Mouse (Mus musculus) gastrocnemius, adult 18-20 months (tissue): ENCODE data around the gene Lpar3. TPM values are rescaled to one million over a fixed set of nuclear protein-coding genes. Genes with fewer than 3 reads are reported as not detected.

Experiments used
- DNase-seq: peaks from one replicate; pipeline ENCODE4 v3.0.0; 2021; ENCODE audit warnings: low spot score
- long read RNA-seq, 2 experiments: library from polyadenylated mRNA; stranded (forward); transcript quantifications; one replicate each; pipeline ENCODE4 v2.0.0; 2021
- total RNA-seq, 2 experiments: library from RNA; stranded (reverse); gene quantifications; 2 replicates each; pipeline ENCODE4 v1.2.3; 2021

Gene Lpar3
- under 1 TPM in 1 of 2 experiments, not detected in 1; 0.28 TPM for total RNA-seq
- long read RNA-seq, experiment 1, result 0 reads
- long read RNA-seq, experiment 2, result 0 reads

DNA sequence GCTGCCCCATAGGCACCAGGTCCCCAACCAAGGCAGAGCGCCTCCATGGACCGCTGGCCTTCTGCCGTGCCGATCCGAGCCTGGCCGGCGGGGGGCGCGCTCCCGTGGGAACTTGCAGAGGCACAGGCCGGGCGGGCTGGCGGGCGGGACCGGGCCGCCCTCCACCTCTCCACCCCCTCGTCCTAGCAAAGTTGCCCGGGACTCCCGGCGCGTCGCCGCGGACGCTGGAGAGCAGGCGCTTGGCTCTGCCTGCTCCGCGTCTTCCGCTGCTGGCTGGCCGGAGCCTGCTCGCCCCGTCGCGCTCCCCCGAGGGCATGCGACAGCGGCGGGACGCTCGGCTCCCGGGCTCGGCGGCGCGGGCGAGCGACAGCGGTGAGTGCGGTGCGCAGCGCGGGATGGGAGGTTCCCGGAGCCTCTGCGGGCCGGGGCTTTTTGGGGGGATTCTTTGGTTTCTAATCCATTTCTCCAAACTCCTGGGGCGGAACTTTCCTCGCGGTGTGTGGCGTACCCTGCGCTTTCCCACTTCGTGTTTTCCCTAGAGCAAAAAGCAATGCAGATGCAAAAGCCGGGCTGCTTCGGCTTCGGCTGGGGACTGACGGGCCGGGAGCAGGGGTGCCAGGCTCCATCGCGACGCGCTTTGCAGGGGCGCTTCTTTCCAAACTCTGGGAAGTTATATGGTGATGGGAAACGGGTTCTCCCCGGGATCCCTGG, at the start of gene Lpar3:
Gene Lpar3 (plus strand): TSS at position 188 of the 711 bp plus-strand sequence.
- DNase-seq, result peak; percentile 9

DNA sequence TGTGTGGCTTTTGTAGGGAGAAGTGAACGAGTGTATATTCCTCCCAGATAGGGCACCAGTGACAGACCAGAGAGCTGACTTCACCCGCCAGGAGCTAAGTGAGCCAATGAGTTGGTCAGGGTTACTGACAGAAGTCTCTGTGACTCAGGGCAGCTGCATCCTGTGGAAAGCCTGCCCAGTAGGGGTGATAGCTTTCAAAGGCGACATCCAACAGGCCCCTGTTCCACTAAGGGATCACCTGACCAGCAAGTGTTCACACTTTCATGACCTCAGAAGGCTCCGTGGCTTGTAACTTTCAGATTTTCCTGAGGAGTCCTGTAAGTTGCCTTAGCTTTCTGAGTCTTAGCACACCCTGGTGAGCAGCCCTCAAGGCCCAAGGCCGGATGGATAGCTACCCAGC, 47.7 kb upstream of the Lpar3 start:
- no peak for DNase-seq

DNA sequence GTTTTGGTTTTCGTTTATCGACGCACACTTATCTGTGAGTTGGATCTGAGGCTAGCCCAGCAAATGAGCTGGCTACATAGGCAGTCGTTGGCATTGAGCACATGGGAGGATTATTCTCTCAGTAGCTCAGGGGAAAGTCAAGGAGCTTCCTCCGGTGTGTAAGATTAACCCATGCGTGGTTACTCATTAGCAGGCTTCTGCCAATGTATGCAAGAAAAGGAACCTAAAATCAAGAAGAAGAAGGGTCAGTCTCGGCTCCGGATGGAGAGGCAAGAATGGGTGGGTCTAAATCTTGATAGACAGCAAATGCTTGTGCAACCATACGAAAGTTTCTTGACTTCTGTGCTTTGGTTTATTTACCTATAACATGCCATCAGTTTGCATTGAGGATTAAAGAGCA, 46.5 kb upstream of the Lpar3 start:
- no peak for DNase-seq

DNA sequence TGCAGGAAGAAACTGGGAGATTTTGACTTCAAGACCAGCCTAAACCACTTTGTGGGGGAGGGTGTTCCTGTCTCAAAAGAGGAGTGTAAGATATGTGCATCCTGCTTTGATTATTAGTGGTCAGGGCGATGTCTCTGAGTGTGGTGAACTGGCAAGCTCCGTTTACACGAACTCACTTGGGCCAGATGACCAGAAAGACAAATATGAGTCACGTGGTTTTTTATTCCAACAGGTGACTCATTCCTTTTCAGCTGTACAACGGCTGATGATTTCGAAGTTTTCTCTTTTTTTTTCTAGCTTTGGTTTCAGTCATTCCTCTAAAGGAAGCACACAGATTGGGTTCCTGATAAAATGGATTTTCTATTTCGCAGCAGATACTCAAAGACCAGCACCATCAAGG, 43.5 kb upstream of the Lpar3 start:
- DNase-seq, result no peak

DNA sequence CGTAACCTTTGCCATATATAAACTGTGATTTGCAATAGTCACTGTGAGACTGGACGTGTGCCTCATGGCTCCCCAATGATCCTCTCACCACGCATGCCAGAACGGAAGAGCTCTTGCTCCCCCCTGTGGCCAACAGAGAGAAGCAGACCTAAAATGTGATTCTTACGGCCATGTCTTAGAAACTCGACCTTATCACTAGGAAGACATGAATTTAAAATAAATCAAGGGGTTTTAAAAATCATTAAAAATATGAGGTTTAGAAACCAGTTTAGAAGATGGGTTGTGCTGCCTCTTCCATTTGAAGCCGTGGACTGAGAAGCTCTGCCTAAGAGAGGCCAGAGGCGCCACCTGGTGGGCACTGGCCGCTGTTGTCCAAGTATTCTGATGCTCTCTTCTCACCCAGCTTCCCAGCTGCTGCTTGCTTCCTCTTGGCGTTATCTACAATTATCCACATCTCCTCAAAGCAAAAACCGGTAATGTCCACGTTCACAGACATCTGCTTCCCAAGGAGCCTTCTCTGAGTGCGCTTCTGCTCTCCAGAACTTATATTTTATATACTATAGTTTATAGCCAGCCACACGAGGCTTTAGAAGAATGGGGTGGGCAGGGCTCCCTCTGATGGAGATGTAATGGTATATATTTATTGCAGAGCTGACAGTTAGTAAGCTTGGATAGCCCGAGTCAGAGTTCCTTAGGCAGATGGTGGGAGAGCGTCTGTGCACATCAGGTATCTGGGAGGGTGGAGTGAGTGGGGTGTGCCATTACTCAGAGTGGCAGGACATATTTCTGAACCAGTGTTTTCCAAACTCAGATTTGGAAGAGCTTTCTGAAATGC, 42.8 kb upstream of the Lpar3 start:
- peak; percentile 68 for DNase-seq

DNA sequence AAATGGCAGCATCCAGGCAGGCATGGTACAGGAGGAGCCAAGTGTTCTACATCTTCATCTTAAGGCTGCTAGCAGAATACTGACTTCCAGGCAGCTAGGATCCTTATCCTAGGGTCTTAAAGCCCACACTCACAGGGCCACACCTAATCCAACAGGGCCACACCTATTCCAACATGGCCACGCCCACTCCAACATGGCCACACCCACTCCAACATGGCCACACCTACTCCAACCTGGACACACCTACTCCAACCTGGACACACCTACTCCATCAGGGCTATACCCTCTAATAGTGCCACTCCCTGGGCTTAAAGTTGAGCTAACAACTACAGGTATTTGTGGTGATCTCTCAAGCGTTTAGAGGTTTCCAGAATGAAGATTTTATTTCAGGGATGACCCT, 40.4 kb upstream of the Lpar3 start:
- no peak for DNase-seq

DNA sequence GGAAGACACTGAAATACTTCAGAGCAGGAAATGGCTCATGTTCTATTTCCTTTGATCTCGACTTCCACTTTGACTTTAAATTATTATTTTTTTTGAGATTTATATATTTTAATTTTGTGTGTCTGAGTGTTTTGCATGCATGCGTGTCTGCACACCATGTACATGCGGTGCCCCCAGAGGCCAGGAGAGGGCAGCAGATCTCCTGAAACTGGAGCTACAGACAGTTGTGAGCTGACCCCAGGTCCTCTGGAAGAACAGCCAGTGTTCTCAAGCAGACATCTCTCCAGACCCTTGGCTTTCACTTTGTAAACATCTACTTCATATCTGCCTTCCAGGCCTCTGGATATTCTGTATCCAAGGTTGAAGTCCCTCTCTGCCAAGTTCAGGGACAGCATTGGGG, 39.8 kb upstream of the Lpar3 start:
- peak; percentile 21 for DNase-seq

DNA sequence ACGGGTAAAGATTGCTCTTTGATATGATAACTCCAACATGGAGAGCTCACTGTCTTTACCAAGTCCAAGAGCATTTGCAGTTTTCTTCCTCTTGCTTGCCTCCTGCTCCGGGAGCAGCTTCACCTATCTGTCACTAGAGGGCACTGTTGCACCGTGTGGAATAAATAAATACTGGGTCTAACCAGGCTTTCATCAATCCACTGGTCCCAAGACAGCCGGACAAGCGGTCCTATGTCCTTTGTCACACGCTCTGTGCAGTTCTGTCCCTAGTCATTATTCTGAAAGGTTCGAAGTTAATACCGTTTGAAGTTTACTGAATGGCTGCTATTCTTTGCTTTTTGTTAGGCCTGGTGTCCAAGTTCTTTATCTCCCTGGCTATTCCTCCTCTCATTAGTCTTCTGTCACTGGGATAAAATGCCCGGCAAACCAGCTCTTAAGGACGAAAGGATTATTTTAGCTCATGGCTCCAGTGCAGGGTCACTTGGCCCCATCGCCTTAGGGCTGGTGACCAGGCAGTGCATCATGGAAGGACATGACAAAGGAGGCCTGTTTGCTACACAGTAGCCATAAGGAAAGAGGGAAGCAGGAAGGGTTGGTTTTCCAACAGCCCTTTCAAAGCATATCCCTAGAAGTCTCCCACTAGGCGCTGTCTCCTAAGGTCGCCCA, 35.6 kb upstream of the Lpar3 start:
- DNase-seq, result peak; percentile 52

DNA sequence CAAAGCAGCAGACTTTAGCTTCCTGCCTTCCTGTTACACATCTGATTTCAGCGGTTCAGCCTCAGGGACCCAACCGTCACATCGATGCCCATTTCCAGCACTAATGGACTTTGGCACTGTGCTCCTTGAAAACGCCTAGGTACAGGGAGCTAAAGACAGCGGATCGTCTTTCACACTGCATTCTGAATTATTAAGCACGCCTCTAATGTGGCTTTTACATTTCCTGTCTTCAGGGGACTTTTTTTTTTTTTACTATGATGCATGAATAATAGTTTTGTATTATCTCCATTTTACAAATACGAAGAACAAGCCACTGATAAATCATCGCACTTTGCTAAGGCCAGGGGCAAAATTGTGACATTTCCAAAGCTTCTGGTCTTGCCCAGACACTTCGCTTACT, 34.7 kb upstream of the Lpar3 start:
- no peak for DNase-seq

DNA sequence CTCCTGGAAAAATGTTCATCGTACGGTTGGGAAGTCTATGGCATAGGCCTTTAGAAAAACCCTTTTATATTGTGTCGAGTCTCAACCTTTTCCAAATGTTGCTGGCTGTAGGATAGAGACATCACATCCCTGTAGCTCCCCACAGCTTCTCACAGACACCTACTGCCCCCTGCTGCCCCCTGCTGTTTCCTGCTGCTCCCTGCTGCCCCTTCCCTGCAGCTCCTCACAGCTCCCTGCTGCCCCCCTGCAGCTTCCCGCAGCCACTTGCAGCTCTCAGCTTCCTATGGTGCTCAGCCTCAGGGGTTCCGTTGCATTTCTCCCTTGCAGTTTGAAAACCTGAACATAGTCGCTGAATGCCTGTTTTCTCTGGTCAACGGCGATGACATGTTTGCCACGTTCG, 30.8 kb upstream of the Lpar3 start:
- no peak for DNase-seq

DNA sequence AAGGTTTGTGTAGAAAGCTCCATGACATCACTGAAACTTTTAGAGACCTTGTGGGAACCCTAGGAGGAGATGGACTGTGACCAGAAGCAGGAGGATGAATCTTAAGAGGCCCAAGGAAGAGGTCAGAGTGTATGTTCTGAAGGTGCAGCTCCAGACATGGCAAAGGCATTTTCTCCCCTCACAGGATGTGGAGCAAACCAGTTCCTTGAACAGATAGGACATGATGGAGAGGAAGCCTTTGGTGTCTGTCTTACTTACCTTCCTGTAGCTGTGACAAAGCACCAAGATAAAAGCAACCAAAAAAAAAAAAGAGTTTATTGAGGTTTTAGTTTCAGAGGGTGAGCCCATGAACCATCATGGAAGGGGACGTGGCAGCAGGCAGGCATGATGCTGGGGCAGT, 28.3 kb upstream of the Lpar3 start:
- no peak for DNase-seq

DNA sequence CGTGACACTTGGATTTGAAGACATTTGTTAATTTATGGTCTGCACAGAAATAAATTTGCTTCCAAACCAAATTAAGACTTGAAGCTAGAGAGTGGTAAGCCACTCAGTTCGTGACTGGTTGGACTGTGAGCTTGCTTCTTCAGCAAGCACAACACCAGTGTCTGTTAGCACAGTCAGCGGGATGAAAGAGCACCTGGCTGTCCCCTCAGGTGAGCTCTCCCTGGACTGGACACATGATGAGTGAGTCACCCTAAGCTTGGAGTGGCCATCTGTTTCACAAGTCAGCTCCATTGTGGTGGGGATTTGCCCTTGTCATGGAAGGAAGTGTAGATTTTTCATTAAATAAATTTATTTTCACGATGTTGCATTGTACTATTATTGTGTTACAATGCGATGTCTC, 25.6 kb upstream of the Lpar3 start:
- no peak for DNase-seq

DNA sequence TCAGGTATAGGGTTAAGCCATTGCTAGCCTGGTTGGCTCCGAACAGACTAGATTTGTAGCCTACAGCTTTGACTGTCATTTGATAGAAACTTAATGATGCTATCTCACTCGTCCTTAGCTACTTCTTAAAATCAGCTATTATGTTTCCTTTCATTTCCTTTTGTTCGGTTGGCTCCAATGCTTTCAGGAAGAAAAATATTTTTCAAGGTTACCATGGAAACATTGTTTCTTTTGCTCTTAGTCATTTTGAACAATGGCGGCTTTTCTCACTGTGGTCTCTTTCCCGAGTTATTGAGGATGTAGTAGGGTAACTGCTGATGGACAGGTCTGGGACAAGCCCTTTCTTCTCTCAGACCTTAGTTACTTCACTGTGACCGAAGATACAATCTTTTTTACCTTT, 24.5 kb upstream of the Lpar3 start:
- DNase-seq, result no peak

DNA sequence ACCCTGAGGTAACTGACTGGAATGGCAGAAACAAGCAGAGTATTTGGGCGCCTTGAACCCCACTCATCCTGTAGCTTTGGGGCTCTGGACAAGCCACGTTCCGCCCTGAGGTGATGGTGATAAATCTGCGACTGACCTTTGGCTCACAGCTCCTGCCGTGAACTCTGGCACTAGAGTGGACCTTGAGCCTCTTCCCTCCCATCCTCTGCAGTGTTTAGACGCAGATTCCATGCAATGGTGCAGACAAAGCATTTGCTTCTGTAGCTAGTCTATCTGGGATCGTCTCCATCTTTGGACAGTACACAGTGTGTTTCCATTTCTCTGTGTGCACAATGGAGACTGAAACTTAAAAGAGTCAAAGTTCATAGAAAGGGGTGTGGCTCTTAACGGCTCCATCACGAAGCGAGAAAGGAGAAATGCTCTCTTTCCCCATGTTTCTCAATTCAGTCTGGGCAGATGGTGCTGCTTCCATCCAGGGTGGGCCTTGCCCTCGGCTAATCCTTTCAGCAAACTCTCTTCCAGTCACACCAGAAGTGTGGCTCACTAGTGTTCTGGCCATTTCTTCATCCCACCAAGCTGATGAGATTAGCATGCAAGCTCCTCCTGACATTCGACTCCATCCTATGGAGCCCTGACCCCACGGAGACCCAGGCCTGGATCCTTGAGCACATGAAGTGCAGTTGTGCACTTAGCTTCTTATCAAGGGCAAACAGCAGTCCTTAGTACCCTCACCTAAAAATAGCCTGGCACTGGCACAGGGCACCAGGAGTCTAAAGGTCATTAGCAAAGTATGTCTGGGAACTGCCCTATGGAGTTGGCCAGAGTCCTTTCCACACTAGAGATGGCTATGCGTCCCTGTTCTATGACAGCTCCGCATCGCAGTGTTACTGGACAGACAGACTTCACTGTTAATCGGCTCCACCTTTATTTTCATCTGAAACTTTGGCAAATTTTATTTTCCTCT, 23.7 kb upstream of the Lpar3 start:
- no peak for DNase-seq

DNA sequence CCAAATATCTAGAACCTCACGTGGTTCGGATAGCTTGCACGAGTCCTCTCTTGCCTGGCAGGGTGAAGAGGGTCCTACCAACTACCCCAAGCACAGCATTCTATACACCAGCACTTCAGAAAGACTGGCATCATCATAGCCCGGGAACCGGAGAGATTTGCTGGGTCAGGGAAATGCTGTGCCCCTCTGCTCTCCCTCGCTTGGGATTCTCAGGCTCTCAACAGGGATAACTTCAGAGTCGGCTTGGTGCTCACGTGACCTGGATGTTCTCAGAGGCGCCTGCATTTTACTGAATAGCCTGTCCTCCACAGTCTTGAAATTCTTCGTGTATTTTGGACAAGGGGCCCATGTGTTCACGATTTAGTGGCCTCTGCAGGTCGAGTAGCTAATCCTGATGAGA, 23.0 kb upstream of the Lpar3 start:
- DNase-seq, result no peak

DNA sequence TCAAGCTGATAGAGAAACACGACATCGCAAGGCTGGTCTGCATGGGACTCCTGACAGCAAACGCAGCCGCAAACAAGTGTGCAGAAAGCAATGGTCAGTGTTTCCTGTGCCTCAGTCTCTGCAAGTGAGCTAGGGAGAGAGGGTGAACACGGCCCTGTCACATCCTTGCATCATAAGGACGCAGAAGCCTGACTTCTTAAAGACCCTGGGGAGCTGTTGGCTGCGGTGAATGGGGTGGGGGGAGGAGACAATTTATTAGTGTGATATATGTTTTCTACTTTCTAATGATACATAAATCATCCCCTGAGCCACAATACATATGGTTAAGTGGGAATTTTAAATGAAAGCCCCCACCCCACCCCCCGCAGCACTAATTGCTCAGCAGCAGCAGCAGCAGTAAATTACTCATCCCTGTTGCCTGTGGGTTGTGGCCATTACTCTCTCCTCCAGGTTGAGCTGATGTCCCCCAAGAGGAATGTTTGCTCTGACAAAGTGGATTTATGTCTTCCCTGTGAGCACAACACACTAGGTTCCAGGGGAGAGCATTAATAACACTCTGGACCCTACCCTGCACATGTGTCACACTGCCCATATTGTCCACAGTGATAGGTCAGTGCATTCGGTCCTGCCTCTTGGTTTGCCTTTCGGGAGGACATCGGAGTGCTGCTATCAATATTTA, 21.8 kb upstream of the Lpar3 start:
- no peak for DNase-seq

DNA sequence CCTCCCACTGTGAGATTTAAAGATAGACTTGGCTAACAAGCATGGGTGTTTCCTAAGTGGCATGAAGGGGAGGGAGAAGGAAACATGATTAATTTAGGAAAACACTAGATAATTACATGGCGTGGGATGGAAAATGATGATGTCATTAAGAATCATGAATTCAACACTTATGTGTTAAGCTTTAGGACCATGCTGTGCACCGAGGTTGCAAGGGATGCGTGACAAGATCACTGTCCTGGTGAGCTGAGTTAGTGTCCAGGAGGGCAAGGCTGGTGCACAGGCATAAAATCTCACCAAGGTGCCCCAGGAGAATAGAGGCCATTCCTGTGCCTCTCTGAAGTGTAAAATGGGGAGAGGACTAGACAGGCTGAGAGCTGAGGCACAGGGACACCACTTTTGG, 21.3 kb upstream of the Lpar3 start:
- DNase-seq, result no peak

DNA sequence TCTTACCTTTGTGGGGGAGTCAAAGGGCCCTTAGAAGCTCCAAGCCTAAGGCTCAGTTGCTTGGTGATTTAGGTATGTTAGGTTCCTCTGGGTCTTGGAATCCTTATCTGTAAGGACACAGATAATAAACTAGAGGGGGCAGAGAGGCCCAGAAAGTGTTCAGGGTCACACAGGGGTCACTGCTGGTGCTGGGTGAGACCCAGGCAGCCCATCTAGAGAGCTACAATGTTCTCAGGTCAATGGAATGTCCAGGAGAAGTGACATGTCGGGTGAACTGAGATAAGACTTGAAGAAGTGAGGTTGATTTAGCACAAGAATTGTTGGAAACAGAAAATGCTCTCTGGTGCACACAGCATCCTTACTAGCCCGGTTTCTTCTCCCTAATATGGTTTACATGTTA, 16.4 kb upstream of the Lpar3 start:
- DNase-seq, result no peak

DNA sequence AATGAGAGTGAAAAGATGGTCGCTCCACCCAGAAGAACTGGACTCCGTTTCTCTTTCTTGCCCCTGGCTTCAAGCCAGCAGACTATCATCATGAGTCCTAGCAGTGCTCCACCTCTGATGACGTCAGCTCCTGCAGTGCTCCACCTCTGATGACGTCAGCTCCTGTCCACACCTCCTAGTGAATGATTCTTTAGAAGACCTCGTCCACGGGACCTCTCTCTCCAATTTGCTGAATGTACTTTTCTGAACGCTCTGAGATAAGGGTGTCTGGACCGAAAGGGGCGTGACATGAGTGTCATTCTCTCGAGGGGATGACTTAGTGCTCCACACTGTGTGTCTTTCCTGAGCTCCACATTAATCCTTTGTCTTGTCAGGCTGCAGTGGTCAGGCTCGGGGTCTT, 15.5 kb upstream of the Lpar3 start:
- DNase-seq, result no peak

DNA sequence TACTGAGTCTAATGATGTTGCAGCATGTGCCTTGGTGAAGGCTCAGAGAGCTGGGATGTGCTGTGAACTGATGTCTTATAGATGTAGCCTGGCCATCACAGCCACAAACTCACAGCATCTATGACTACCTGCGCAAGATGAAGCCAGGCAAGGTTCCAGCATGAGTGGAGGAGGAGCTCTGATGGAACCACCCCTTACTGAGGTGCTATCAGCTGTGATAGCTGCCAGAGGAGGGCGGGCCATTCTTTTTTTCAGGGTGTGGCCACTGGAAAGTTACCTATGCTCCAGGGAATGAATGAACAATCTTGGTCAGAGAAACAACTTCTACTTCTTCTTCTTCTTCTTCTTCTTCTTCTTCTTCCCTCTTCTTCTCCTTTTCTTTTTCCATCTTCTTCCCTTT, 14.1 kb upstream of the Lpar3 start:
- no peak for DNase-seq

DNA sequence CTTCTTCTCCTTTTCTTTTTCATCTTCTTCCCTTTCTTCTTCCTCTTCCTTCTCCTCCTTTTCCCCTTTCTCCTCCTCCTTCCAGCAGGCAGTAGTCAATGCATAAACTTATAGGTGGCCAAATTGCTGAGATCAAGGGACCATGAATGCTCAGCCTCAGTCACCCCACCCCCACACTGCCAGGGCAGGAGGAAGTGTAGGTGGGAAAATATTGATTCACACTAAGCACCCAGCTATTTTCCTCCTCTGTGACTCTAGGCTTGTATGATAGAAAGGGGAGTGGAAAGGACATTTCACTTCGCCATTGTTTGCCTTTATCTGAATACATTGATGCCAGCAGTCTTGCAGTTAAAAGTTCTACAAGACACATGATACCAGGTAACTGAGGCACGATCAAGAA, 13.3 kb upstream of the Lpar3 start:
- DNase-seq, result no peak
